Mouse (Mus musculus): ENCODE measurements around the gene Robo2.
A peak's percentile ranks its signal among the peaks of the same experiment; 100 is the strongest.
"Not testable (repeated sequence)": the region's sequence is repeated elsewhere in the genome, so short reads cannot be mapped to it uniquely, and the experiment has no call there.

Gene Robo2

DNA sequence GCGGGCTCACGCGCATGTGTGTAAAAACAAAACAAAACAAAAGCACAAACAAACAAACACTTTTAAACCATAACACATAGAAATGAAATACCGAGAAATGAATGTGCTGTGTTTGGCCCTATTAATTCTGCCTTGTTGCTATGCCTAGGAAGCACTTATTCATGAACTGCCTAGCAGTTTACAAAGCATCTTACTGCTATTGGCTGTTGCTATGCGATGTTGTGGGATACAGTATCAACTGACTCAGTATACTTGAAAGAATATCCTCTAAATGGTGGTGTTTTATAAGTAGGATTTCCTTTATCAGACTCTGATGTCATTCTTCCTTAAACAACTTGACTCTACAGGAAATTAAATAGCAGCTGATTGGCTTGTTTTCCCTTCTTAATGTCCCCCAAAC is 339.0 kb downstream of the Robo2 start:
- DNase-seq (ENCODE audit: low read depth, low spot score), result no peak

DNA sequence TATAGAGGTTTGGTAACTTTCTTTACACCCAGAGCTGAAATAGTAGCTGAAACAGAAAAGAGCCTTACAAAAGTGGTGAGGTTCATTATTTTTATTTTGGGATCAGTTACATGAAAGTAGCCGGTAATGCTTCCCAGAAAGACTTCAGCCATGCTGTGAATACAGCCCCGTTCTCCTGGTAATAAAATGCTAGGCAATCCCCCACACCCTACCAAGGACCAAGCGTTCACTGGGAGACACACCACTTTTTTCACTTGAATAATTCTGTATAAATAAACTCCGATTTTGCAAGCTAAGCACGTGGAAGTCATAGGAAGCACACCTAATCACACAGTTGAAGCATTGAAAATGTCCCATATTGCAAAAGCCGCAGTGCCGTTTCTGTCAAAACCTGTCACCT is 341.0 kb downstream of the Robo2 start:
- peak; percentile 37 for DNase-seq (ENCODE audit: low read depth, low spot score)

DNA sequence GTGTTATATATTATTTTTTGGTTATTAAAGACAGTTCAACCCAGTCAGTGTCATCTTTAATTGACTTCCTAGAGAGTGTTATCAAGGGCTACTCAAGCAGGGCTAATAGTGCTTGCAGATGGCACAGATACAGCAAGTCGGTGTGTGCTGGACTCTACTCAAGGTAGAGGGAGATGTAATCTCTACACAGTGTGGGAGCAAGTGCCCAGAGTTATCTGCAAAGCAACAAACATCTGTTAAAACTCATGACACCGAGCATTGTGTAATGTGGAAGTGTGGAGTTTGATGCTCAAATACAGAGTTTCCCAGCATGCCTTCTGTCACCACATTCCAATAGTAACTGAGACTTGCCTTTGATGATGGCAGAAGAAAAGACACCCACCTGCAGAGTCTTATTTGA is 345.7 kb downstream of the Robo2 start:
- no peak for DNase-seq (ENCODE audit: low read depth, low spot score)

DNA sequence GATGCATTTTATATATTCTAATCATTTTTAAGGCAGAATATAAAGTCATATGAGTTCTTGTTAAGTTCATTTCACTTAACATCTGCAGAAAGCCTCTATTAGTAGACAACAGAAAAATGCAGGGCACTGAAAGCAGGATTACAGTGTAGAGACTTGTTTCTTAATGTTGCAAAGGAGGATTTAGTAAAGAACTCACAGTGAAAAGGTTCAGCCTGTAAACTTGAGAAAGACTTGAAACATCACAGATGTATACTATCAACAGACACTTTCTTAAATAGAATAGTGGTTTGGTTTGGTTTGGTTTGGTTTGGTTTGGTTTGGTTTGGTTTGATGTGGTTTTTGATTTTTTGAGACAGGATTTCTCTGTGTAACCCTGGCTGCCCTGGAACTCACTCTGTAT is 349.7 kb downstream of the Robo2 start:
- no peak for DNase-seq (ENCODE audit: low read depth, low spot score)

DNA sequence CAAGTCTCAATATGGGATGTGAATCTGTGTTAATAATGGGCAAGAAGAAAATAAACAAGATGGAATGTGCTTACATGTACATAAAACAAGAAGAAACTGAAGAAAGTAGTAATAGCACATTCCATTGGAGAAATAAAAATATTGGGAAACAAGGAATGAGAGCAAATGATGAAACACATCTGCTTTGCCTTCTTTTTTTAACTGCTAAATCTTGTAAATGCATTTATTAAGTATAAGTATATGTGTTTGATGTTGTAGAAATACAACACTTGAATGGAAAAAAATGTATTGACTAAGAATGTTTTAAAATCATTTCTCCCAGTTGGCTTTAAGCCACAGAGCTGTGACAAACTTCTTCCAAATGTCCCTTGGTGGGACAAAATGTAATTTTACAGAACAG is 350.1 kb downstream of the Robo2 start:
- DNase-seq (ENCODE audit: low read depth, low spot score), result no peak

DNA sequence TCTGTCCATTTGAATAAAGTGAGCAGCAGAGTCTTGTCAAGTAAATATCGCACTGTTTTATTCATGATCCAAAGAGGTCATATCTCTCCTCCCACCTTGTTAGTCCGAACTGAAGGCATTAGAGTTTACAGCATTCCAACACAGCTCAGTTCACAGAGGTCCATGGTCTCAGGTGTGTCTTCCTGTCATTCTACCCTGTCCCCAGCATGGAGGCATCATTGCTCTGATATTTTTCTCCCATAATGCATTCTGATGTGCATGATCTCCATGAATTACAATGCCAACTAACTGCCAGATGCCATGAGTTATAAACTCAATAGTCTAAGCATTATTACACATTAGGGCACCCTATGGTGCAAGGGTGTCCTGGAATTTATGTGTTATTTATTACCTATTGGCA is 354.7 kb downstream of the Robo2 start:
- DNase-seq (ENCODE audit: low read depth, low spot score), result no peak

DNA sequence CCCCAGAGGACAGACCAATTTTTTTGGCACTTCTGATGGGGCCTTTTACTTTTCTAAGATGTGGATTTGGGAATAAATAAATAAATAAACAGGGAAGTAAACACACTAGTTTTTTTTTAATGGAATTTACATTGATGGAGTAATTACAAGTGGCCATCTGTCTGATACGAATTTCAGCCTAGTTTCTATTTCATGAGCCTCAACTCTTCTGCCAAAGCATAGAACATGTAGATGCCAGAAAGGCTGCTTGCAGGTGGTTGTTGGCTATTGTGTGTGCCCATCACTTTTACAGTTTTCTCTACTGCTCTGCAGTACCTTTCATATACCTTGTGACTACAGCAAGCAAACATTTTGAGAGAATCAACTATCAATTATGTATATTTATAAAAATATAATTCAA is 355.4 kb downstream of the Robo2 start:
- DNase-seq (ENCODE audit: low read depth, low spot score), result no peak

DNA sequence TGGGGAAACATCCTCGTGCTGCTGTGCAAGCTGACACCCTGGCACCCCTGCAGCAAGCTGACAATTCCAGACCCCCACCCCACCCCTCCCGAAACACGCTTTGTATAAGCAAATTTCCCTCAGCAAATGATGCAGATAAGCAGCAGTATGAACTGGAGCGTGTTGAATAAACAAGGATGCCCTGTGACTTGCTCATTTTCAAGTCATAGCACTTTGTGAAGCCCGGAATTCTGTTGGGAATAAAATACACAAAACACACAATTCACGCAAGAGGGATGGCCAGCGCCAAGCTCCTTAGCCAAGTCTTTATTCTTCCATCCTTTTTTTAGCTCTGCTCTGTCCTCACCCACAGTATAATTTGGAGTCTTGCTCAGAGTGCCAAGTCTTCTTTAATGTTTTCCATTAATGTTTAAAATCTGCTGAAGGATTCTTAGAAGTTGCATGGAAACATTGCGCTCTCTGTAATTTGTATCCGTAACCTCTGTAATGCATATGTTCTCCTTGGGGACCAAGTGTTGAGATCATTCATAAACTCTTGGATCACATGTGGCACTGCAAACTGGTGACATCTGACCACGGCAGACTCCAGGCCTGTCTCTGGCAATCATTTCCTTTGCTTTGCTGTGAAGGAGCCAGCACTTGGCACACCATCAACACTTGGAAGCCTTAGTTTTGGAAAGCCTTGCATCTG is 356.4 kb downstream of the Robo2 start:
- peak; percentile 68 for DNase-seq (ENCODE audit: low read depth, low spot score)

DNA sequence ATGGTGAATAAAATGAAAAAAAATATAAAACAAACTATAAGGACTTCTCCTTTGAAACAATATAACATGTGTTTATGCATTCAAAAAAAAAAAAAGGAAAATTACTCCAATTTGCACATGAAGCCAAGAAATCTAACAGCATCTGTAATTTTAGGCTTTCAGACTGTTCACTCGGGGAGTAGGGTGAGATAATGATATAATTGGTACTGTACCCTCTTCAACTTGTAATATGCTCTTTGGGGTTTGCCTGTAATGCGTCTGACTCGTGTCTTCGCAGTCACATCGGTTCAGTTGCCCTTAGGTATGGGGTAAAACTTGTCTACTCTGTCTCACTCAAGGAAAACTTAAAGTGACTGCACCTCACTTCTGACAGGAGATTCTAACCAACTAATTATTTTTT is 362.2 kb downstream of the Robo2 start:
- DNase-seq (ENCODE audit: low read depth, low spot score), result peak; percentile 14

DNA sequence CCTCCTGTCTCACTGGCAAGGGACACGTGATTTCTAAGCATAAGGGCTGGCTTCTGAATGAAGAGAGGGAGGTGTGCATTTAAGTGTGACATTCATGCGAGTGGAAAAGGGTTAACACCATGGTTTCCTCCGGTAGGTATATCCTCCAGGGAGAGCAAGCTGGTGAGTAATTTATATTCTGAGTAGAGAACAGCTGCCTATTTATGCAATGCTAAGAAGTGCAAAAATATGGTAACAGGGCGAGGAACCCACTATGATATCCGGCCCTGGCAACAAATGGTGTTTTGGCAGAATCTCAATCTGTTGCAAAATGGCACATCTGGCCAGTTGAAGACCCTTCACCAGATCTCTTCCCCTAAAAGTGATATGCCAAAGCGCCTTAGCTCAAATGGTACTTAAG is 362.6 kb downstream of the Robo2 start:
- no peak for DNase-seq (ENCODE audit: low read depth, low spot score)

DNA sequence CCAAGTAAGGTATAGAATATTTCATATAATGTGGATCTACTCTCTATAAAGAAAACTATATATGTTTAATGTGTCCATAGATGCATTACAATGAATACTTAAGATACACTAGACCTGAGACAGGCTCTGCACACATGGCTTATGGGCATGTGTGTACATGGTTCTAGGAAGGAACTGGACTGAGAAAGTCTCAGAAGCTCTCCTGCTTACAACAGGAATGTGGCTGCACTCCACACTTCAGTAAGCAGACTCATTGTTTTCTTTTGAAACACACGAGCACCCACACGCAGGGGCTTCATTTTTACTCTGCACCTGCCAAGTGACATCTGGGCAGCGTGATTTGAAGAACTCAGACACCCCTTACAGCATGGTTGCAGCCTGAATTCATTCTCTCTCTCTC is 364.4 kb downstream of the Robo2 start:
- DNase-seq (ENCODE audit: low read depth, low spot score), result no peak

DNA sequence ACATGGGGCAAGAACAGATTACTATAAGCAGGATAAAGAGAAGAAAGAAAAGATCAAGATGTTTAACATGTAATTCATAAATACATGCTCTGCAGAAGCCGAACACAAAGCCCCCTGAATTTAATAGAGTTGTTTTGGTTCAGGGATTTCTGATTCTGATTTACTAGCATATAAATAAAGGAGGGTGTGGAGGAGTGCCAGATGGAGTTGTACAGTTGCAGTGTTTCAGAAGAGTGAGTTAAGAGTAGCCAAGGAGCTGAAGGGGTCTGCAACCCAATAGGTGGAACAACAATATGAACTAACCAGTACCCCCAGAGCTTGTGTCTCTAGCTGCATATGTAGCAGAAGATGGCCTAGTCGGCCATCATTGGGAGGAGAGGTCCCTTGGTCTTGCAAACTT is 370.8 kb downstream of the Robo2 start:
- not testable (repeated sequence) for DNase-seq (ENCODE audit: low read depth, low spot score)

DNA sequence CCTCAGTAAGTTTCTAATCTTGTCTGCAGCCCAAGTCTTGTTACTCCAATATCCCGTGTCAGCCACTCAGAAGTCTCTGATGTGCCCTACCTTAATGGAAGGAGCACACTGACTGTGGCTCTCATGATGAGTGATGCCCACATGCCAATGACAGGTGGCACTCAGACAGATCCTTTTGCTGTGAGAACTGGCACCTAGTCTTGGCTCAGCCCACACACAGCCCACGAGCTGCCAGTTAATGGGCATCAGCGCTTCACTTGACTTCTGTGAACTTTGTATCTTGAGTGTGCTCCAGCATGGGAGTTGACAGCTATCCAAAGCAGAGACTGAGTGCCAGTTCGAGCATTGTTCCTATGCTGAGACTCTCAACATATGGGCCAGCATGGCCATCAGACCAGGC is 383.8 kb downstream of the Robo2 start:
- no peak for DNase-seq (ENCODE audit: low read depth, low spot score)

DNA sequence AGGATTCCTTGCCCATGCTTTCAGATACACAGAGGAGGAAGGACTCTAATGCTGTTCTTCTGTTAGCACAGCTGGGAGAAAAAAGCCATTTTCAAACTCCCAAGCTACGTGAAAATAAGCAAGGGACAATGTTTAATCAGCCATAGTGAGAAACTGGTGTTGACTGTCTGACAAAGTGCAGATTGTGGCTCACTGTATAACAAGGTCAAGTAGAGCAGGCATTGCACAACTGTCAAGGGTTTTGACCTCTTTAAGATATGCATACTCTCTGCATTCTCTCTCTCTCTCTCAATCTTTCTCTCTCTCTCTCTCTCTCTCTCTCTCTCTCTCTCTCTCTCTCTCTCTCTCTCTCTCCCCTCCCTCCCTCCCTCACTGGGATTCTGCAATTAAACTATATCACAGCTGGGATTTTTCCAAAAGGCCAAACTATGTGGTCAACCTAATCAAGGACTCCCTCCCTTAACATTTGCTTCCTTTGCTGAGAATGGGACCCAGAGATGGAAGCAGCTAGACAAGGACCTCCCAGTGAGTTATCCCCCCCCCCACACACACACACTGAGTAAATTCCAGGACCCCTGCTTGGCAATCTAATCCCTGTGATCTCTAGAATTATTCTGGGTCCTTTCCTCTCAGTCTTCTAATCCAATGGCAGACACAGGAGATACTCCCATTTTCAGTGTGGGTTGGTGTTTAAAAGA is 389.2 kb downstream of the Robo2 start:
- DNase-seq (ENCODE audit: low read depth, low spot score), result no peak

DNA sequence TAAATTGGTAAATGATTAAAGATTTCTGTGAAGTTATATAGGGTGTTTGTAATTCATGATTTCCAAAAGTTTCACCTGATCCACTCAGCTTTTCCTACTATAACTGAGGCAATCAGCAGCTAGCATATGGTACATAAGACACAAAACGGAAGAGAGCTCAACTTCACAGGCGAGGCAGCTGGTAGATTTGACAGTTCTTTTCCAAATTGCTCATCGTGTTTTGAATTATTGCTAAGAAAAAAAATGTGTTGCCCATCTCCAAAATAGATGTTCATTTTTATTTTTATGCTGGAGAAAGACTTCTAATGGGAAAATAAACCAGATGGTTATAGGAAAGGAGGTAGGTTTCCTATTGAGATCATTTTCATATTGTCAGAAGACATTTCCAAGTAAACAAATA is 405.9 kb downstream of the Robo2 start:
- peak; percentile 84 for DNase-seq (ENCODE audit: low read depth, low spot score)

DNA sequence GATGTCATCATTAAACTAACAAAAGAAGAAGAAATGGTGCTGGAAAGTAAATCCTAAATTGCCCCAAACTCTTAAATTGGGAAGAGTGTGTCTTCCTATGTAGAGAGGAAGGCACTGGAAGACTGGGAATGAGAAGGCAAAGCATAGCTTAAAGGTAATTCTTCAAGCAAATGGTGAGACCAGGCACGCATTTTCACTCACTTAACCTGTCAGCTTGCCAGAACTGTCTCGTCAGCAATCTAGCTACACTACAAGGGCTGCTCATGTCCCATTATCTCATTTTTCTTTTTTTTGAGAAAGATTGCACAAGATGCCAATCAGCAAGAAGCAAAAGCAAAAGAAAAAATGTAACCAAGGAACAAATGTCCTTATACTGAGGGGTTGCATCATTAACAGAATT is 410.3 kb downstream of the Robo2 start:
- DNase-seq (ENCODE audit: low read depth, low spot score), result peak; percentile 18

DNA sequence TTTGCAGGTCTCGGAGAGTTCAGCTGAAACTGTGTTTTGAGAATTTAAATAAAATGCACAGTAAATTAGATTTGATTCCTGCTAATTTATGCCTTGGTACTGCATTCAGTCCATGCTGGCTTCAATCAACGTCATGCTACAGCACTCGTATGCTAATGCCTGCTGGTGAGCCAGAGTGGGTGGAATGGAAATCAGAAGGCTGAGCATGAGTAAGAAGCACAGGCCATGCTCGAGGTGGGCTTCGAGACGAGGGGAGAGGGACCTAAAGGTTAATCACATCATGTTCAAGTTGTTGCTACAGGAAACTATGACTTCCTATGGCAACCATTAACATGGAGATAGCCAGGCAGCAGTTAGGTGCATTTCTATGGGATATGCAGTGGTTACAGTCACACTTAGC is 420.4 kb downstream of the Robo2 start:
- peak; percentile 13 for DNase-seq (ENCODE audit: low read depth, low spot score)

DNA sequence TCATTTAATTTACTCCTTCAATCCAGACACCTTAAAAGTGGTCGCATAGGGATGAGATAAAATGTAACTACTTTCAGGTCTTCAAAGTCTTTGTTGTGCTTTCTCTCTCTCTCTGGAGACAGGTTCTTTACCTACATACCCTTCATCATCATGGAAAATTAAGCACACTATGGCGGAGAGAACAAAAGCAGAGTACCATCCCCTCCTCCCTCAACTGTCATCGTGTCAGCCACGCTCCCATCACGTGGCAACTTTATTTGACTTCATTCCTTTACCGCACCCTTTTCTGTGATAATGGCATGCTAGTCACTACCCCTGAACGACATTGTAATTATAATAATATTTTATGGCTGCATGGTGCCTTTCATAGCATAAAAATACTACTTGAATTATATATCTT is 442.1 kb downstream of the Robo2 start:
- DNase-seq (ENCODE audit: low read depth, low spot score), result no peak

DNA sequence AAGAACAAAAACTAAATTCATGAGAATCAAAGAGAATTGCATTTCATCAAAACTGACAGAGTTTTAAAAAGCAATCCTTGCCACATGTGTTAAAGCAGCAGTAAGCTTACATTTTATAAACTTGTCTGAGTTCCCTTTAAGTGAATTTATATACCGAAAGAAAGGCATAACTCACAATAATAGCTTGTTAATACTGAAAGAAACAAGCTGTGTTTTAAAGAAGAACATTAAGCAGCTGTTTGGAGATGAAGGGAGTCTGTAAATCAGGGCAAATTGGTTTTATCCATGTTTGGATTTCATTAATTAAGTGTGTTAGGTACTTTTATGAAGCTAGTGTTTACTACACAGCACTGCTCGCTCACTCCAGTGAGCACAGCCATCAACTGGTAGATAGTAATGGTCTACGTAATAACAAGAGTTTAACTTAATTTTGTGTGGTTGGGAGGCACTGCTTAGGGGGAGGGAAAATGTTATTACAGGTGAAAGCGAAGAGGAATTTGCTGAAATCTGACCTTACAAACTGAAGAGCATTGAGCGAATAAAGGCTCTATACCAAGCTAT is 447.2 kb downstream of the Robo2 start:
- no peak for DNase-seq (ENCODE audit: low read depth, low spot score)

DNA sequence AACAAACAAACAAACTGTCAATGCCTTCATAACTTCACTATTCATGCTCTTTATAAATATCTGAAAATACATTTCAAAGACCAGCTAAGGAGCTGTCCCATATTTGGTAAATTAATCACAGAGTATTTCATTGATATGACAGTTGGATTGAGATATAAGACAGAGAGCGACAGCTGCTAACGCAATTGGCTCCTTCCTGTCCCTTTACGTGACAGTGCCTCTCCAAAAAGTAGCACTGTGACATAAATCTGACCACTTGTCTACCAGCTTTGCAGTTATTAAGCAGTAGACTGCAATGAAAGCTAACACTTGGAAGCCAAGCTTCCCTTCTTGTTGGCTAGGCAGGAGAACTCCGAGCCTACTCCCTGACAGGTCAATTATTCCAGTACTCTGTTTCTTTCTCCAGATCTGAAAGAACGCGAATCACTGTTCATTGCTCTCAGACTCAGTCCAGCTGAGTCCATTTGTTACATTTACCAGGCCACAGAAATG is 452.1 kb downstream of the Robo2 start:
- DNase-seq (ENCODE audit: low read depth, low spot score), result peak; percentile 2

DNA sequence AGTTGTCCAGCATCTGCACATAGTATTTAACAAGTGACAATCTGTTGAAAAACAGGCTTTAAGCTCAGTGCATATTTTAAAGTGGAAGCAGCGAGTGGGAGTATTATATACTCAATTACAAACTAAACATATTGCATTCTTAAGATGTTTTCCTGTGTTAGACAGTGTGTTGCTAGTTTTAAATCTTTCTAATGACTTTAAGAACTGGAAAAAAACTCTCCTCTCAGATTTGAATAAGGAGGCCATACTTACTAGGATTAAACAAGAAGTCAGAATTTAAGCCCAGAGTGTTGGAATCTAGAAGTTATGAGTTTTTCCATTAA is 453.1 kb downstream of the Robo2 start:
- no peak for DNase-seq (ENCODE audit: low read depth, low spot score)

DNA sequence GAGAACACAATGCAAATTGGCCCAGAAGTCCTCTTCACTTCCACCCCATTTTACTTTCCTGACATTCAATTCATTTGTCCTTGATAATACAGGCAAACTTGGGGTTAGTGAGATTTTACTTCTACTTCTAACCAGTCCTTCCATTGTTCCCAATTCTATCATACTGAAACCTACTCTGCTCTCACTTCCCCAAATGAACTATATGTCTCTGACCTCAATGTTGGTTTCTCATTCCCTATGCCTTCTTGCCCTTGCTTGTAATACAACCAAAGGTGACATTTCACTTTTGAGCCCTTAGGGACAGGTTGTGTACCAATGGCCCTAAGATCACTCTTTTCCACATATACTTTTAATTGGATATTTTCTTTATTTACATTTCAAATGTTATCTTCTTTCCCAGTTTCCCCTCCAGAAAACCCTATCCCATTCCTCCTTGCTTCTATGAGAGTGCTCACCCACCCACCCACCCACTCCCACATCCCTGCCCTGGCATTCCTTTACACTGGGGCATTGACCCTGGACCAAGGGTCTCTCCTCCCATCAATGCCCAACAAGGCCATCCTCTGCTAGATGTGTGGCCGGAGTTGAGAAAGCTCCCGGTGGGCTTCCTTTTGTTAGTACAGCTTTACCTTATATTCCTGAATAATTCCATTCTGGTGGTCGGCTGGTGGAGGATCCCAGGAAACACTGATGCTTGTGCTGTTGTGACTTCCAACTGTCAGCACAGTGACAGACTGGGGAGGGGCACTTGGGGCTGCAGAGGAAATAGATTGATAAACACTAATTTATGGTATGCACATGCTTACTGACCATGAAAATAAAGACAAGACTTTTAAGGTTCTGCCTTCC is 453.7 kb downstream of the Robo2 start:
- DNase-seq (ENCODE audit: low read depth, low spot score), result no peak

All from brain, adult 2 months (tissue).